Mouse (Mus musculus) R1 (cell line): ENCODE data around the gene Zc3h14.

ENCODE experiments used
- DNase-seq: peaks from one replicate; pipeline ENCODE4 v3.0.0-alpha.2; 2018; ENCODE audit warnings: low read depth, low spot score

Gene Zc3h14

GRCm38 (mm10) chr12:98746746-98747379 lies at the start of gene Zc3h14:
TSS of gene Zc3h14 (plus strand) at chr12:98746964.
- DNase-seq, result peak; percentile 92

- DNase-seq, result no peak
Measured at GRCm38 (mm10) chr12:98697202-98697601, 49.6 kb upstream of the Zc3h14 start.

DNA sequence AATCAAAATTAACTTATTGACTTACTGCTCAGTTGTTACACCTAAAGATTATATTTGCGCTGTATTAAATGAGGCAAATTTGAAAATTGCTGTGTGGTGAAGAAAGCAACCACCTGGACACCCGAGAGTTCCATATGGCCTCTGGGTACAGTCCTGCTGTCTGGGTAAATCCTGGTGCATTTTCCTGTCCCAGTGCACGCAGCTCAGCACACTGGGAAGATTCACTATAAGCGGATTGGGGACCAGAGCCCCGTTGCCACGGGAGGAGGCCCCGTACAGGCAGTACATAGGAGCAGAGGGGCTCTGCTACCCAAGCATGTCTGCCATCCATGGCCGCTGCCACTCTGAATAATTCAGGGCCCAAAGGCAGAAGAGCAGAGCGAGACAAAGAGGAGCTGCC lies 45.2 kb upstream of the Zc3h14 start:
- DNase-seq, result no peak

DNA sequence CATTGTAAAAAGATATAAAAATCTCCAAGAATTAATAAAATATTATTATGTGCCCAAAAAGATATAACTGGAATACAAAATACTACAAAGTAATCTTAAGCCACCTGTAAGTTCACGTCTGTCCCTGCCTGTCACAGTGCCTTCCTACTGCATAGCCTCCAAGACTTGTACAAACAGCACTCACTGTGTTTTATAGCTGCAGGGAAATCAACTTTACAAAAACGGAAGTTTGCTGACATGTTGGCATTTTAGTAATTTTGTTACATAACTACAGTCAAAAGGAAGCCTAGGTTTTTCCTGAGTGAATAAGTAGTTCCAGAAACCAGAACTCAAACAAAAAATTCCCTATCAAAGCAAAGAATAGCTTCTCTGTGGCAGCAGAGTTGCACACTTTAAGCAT lies 43.2 kb upstream of the Zc3h14 start:
- DNase-seq, result no peak

DNA sequence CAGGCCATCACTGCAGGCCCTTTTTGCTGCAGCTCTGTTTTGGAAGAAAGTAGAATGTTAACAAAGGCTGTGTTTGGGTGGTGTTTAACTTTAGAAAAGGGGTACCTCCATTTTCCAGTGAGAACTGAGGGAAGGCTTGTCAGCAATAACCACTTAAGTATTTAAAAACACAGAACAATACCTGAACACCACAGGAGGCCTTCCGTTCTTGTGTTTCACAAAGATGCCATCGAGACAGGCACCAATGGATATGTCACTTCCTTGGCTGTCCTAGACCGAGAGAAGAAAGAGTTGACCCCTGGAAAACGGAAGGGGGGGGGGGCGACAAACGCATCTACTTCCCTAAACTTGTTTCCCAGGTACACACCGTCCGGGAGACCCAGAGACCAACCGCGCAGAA lies 42.8 kb upstream of the Zc3h14 start:
- DNase-seq, result peak; percentile 93

GRCm38 (mm10) chr12:98712819-98713218 lies 33.9 kb upstream of the Zc3h14 start:
- DNase-seq, result no peak

- DNase-seq, result peak; percentile 45
Measured at GRCm38 (mm10) chr12:98713621-98714103, 33.1 kb upstream of the Zc3h14 start.

DNA sequence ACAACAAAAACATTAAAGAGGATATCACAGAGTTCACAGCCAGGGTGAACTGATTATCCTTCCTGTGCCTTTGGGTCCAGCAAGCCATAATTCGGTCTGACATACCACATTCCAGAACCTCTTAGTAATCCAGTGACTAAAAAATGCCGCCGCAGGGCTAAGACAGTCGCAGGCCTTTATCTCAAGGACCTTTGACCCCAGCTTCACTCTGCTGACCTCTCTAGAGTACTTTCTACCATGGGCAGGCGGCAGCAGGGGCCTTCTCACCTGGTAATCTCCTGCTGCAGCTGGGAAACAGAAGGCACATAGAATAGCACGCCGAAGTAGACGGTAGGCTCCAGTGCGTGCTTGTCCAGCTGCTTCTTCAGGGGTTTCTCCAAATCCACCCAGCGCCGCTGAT lies 32.0 kb upstream of the Zc3h14 start:
- no peak for DNase-seq

- DNase-seq, result no peak
Measured at GRCm38 (mm10) chr12:98716142-98716541, 30.6 kb upstream of the Zc3h14 start.

- DNase-seq, result no peak
Measured at GRCm38 (mm10) chr12:98720628-98721027, 26.1 kb upstream of the Zc3h14 start.

DNA sequence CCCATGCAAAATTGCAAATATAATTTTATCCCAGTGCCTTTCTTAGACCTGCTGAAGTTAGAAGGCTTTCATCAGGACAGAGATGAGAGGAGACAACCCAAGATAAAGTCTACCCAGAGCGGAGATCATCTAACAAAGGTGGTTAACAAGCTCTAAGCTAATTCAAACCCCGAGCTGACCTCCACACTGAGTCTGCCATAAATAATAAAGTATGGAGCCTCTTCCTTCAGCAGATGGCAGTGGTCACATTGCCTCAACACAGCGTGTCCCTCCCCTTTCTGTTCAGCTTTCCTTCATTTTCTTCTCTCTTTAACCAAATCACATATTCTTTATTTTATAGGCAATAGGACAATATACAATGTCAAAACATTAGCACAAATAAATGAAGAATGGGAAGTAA lies 25.7 kb upstream of the Zc3h14 start:
- no peak for DNase-seq

GRCm38 (mm10) chr12:98724224-98724623 lies 22.5 kb upstream of the Zc3h14 start:
- no peak for DNase-seq

DNA sequence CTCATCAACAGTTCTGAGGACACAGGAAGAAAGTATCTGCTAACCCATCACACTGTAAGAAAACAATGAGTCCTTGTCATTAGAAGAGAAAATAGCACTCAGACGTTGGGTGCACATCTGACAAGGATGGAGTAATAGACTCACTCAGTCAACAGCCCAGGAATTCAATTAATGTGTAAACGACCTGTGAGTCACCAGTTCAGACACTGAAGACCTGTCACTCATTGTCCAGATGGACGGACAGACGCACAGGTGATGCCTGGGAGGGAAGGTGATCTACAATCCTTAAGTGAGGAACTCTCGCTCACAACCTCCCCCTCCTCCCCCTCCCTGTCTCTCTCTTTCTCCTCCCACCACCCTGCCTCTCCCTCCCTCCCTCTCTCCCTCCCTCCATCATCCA lies 21.8 kb upstream of the Zc3h14 start:
- peak; percentile 31 for DNase-seq

DNA sequence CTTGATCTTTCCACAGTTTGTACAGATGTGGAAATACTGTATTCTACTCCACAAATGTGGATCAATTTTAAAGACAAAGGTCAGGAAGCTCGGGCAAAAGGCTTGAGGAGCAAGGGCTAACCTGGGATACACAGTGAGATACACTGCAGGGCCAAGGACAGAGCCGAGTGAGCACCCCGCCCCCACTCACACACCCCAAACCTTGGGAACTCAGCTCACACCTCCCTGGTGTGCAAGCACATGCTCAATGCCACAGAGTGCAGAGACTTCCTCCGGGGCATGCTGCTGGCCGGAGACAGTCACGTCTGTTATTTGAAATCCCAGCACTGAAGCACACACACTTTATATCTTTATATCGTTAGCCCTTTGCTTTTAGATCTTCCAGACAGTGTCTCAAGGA lies 20.7 kb upstream of the Zc3h14 start:
- DNase-seq, result peak; percentile 37

DNA sequence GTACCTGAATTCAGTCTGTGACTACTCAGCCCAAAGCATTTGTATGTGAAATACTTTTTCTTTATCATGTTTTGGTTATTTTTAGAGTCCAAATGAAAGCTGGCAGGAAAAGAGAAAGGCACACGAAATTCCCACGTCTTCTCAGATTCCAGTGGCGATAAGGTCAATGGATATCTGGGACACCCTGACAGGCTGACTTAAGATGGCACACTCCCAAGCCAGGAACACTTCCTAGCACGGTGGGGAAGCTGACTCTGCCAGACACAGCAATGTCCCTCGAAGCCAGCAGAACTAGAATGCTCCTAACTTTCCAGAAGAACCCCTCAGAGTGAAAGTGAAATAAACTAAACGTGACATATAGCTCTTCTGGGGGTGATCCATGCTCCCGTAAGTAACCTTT lies 19.6 kb upstream of the Zc3h14 start:
- DNase-seq, result no peak

DNA sequence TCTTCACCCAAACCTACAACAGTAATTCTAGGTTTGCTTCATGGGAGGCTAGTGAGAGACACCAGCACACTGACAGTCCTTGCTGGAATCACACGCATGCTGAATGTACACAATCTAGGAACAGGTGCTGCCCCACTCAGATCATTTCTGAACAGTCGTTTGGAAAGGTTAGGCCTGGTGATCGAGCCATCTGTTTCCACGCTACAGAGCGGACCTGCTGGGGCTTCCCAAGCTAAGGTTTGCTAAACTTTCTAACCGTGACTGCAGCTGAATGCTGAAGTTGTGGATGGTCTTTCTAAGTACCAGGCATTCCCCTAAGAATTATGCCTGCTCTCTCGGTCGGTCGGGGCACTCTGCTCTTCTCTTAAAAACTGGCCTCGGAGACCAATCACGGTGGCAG lies 16.1 kb upstream of the Zc3h14 start:
- no peak for DNase-seq

DNA sequence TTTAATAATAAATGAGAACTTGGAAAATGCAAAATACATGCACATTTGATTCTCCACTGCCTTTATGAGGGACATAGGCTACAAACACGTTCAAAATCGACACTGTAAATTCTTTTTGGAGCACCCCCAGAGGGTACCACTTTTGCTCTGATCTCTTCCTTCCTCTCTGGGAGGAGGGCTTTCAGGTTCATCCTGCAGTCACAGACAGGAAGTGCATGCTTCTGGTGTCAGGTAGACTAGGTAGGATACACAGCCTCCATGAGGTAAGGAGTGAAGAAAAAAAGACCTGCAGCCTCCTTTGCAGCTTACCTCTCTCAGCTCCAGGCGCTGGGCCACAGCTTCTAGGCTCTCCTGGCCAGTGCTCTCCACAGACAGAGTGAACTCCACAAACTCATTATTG lies 13.6 kb upstream of the Zc3h14 start:
- no peak for DNase-seq

- DNase-seq, result no peak
Measured at GRCm38 (mm10) chr12:98733776-98734175, 13.0 kb upstream of the Zc3h14 start.

- peak; percentile 90 for DNase-seq
Measured at GRCm38 (mm10) chr12:98734246-98734879, 12.4 kb upstream of the Zc3h14 start.

DNA sequence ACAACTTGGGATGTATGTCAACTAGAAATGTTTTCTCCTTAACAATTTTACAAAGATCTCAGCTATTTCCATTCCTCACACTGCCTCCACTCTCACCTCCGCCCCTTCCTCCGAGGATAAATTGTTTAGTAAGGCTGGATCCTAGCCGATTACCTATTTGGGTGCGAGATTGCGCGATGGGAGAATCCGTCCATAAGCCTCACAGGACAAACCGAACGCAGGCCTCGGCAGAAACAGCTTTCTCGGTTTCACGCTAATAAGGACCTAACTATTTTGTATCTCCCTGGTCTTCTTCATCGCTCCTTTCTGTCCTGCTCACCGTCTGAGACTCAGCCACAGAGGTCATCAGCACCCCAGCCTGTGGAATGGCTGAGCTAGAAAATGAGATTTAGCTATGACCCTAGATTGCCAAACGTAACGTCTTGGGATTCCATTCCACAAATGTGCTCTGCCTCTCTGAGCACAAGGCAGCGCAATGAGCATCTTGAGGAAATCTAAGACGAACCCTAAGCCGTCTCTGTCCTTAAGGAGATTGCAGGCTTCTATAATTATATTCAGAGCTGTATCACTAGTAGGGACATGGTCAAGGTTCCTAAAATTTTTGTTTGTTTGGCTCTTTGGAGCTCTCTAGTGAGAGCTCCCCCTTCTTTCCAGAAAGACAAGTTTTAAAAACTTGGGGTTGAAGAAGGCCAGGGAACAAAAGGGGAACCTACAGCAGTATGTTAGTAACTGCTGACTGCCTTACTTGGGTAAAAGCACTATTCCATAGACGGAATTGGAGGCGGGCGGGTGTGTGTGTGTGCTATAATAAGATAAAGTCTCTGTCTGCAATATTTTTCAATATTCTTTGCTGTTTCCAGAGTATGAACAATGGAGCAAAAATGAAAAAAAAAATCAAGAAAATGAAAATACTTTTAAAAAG lies 11.6 kb upstream of the Zc3h14 start:
- no peak for DNase-seq

DNA sequence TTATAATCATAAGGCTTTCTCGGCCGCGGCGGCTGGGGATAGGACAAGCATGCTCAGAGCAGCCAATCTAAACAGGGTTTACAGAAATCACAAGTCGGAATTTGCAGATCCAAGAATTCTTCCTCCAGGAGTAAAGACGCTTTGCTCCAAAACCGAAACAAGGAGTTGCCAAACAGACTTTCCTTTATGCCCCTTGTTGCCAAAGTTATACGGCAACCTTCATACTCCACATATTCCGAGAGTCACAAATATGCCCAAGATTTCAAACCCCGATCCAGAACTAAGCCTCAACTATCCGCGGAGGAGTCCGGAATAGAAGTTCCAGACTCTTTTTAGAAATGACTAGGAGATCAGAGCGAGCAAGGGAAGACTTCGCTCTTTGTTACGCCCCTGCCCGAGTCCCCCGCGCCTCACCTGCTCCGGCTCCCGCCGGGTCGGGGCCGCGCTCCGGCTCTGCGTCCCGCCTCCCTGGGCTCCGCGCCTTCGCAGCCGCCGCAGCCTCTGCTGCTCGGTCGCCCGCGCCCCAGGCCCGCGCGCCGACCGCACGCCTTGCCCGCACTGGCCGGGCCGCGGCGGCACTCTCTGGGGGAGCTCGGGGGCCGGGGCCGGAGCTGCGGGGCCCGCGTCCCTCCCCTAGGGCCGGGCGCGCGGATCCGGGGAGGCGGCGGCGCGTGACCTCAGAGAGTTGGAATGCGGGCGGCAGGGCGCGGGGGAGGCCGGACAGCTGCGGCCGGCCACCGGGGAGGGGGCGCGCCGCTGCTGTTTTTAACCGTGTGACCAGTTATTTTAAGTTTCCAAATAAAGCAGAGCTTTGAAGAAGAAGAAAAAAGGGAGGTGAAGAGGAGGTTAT lies 9.6 kb upstream of the Zc3h14 start, which contains the start of gene Ptpn21:
Gene Ptpn21, minus strand, starts transcription at position 455 of the 850 bp plus-strand sequence.
- DNase-seq, result peak; percentile 66
